Mouse (Mus musculus): ENCODE data around the gene Myh10. TPM values are rescaled to one million over a fixed set of nuclear protein-coding genes. Genes with fewer than 3 reads are reported as not detected.
"Not testable (repeated sequence)": the region's sequence is repeated elsewhere in the genome, so short reads cannot be mapped to it uniquely, and the experiment has no call there.

Gene Myh10
- total and polyA plus RNA-seq, 3 experiments: 0.38 to 2.7 (median 0.62) TPM

- dilution Hi-C loops (cut with MboI; ENCODE audit: extremely low pct_ligation_motif_present, extremely low pct_unique_long_range_greater_than_20kb, low sequenced_read_pairs): no loop called here
- H3K79me2 ChIP-seq (replicated peaks; ENCODE audit: control insufficient read depth, extremely low read depth, insufficient read depth, poor library complexity, severe bottlenecking): no peaks in the 10 kb centered on the region
Measured at GRCm38 (mm10) chr11:68728693-68729092, 37.3 kb downstream of the Myh10 start.

GRCm38 (mm10) chr11:68730792-68731191 lies 39.4 kb downstream of the Myh10 start:
- Histone ChIP-seq H3K79me2 (replicated peaks; ENCODE audit: control insufficient read depth, extremely low read depth, insufficient read depth, poor library complexity, severe bottlenecking) (no peaks in the 10 kb centered on the region), H3K36me3 (replicated peaks in 1 of 2; ENCODE audit: control insufficient read depth in 1 of 2, insufficient read depth in 1 of 2, low read length in 1 of 2) (no peaks in the 10 kb centered on the region), H3K27ac (ENCODE audit: insufficient read depth, low read depth) (no peak overlapping the region), H3K9me3 (replicated peaks; ENCODE audit: low read length) (peaks cover 2% of the 10 kb centered on the region), H3K4me2 (ENCODE audit: insufficient read depth, low read depth, poor library complexity, severe bottlenecking) (no peak overlapping the region), H3K4me3 (replicated peaks in 1 of 3; ENCODE audit: low read depth in 2 of 3, low read length in 2 of 3, poor library complexity in 1 of 3) (no peak overlapping the region), H3K27me3 (replicated peaks) (no peaks in the 10 kb centered on the region), H3K4me1 (ENCODE audit: control insufficient read depth in 1 of 2, insufficient read depth in 2 of 2) (peaks cover 0 to 19% of the 10 kb centered on the region in 2 experiments; a peak in 2 of 4 replicates), H3K9ac (ENCODE audit: insufficient read depth, low read depth) (no peak overlapping the region)
- in situ Hi-C loops (cut with MboI; ENCODE audit: low pct_ligation_motif_present, low pct_unique_long_range_greater_than_20kb, low sequenced_read_pairs): no loop called here
- no peak for TF ChIP-seq PAX5 (IDR thresholded peaks at IDR 0.05; ENCODE audit: low read length)
- DNase-seq (ENCODE audit: extremely low read depth): no peak
- dilution Hi-C loops (cut with MboI; ENCODE audit: extremely low pct_ligation_motif_present, extremely low pct_unique_long_range_greater_than_20kb, low sequenced_read_pairs): no loop called here

More at GRCm38 (mm10) chr11:68728693-68729092, 37.3 kb downstream of the Myh10 start:
- in situ Hi-C loops (cut with MboI; ENCODE audit: low pct_ligation_motif_present, low pct_unique_long_range_greater_than_20kb, low sequenced_read_pairs): no loop called here
- Histone ChIP-seq H3K36me3 (replicated peaks in 1 of 2; ENCODE audit: control insufficient read depth in 1 of 2, insufficient read depth in 1 of 2, low read length in 1 of 2) (no peaks in the 10 kb centered on the region), H3K9me3 (replicated peaks; ENCODE audit: low read length) (peaks cover 2% of the 10 kb centered on the region), H3K27me3 (replicated peaks) (no peaks in the 10 kb centered on the region), H3K4me3 (replicated peaks in 1 of 3; ENCODE audit: low read depth in 2 of 3, low read length in 2 of 3, poor library complexity in 1 of 3) (no peak overlapping the region), H3K27ac (ENCODE audit: insufficient read depth, low read depth) (no peak overlapping the region), H3K9ac (ENCODE audit: insufficient read depth, low read depth) (no peak overlapping the region), H3K4me1 (ENCODE audit: control insufficient read depth in 1 of 2, insufficient read depth in 2 of 2) (peaks cover 0 to 19% of the 10 kb centered on the region in 2 experiments; a peak in 2 of 4 replicates), H3K4me2 (ENCODE audit: insufficient read depth, low read depth, poor library complexity, severe bottlenecking) (no peak overlapping the region)
- no peak for DNase-seq (ENCODE audit: extremely low read depth)
- peak in 1 of 2 experiments; percentile 25; a peak in 2 of 4 replicates for TF ChIP-seq CTCF (conservative IDR thresholded peaks at IDR 0.05 in 1 of 2, IDR thresholded peaks at IDR 0.05 in 1 of 2; ENCODE audit: low read depth in 2 of 2, low read length in 2 of 2)
- no peak for TF ChIP-seq CHD2 (IDR thresholded peaks at IDR 0.05; ENCODE audit: low read length)

- in situ Hi-C loops (cut with MboI; ENCODE audit: low pct_ligation_motif_present, low pct_unique_long_range_greater_than_20kb, low sequenced_read_pairs): no loop called here
- Histone ChIP-seq H3K4me3 (replicated peaks in 1 of 3; ENCODE audit: low read depth in 2 of 3, low read length in 2 of 3, poor library complexity in 1 of 3) (no peak overlapping the region), H3K9ac (ENCODE audit: insufficient read depth, low read depth) (no peak overlapping the region), H3K27me3 (replicated peaks) (no peaks in the 10 kb centered on the region), H3K36me3 (replicated peaks in 1 of 2; ENCODE audit: control insufficient read depth in 1 of 2, insufficient read depth in 1 of 2, low read length in 1 of 2) (no peaks in the 10 kb centered on the region), H3K4me2 (ENCODE audit: insufficient read depth, low read depth, poor library complexity, severe bottlenecking) (no peak overlapping the region), H3K4me1 (ENCODE audit: control insufficient read depth in 1 of 2, insufficient read depth in 2 of 2) (peaks cover 0 to 8% of the 10 kb centered on the region in 2 experiments; a peak in 1 of 4 replicates), H3K27ac (ENCODE audit: insufficient read depth, low read depth) (no peak overlapping the region), H3K79me2 (replicated peaks; ENCODE audit: control insufficient read depth, extremely low read depth, insufficient read depth, poor library complexity, severe bottlenecking) (no peaks in the 10 kb centered on the region), H3K9me3 (replicated peaks; ENCODE audit: low read length) (peaks cover 2% of the 10 kb centered on the region)
- TF ChIP-seq RAD21 (IDR thresholded peaks at IDR 0.05; ENCODE audit: low read depth, low read length) (no peak), SMC3 (IDR thresholded peaks at IDR 0.05; ENCODE audit: low read depth, low read length) (no peak), BHLHE40 (IDR thresholded peaks at IDR 0.05; ENCODE audit: low read depth, low read length) (no peak), NELFE (IDR thresholded peaks at IDR 0.05; ENCODE audit: low read depth, low read length) (no peak), CHD1 (IDR thresholded peaks at IDR 0.05; ENCODE audit: low read depth, low read length) (no peak), NRF1 (IDR thresholded peaks at IDR 0.05; ENCODE audit: low read depth, low read length) (no peak), JUN (IDR thresholded peaks at IDR 0.05; ENCODE audit: insufficient read depth, low read depth, low read length) (no peak), PAX5 (IDR thresholded peaks at IDR 0.05; ENCODE audit: low read length) (no peak), HCFC1 (IDR thresholded peaks at IDR 0.05; ENCODE audit: low read depth, low read length) (no peak), E2F4 (IDR thresholded peaks at IDR 0.05; ENCODE audit: insufficient replicate concordance, low read depth, low read length) (no peak), GABPA (IDR thresholded peaks at IDR 0.05; ENCODE audit: insufficient replicate concordance, low read depth, low read length) (no peak), JUND (conservative IDR thresholded peaks at IDR 0.05; ENCODE audit: low read depth, low read length) (no peak), IRF4 (IDR thresholded peaks at IDR 0.05; ENCODE audit: low read depth, low read length) (no peak), ZNF384 (IDR thresholded peaks at IDR 0.05; ENCODE audit: low read depth, low read length) (no peak), POLR2AphosphoS2 (IDR thresholded peaks at IDR 0.05; ENCODE audit: low read depth, low read length) (no peak), EP300 (IDR thresholded peaks at IDR 0.05; ENCODE audit: low read length) (no peak), TCF12 (IDR thresholded peaks at IDR 0.05; ENCODE audit: low read depth, low read length) (no peak)
- dilution Hi-C loops (cut with MboI; ENCODE audit: extremely low pct_ligation_motif_present, extremely low pct_unique_long_range_greater_than_20kb, low sequenced_read_pairs): no loop called here
- no peak for DNase-seq (ENCODE audit: extremely low read depth)
Measured at GRCm38 (mm10) chr11:68732066-68732465, 40.7 kb downstream of the Myh10 start.

GRCm38 (mm10) chr11:68733401-68733800 lies 42.0 kb downstream of the Myh10 start:
- DNase-seq (ENCODE audit: extremely low read depth); H3K27ac ChIP-seq (ENCODE audit: insufficient read depth, low read depth); H3K79me2 ChIP-seq (replicated peaks; ENCODE audit: control insufficient read depth, extremely low read depth, insufficient read depth, poor library complexity, severe bottlenecking); H3K4me3 ChIP-seq (replicated peaks in 1 of 3; ENCODE audit: low read depth in 2 of 3, low read length in 2 of 3, poor library complexity in 1 of 3); H3K4me1 ChIP-seq (ENCODE audit: control insufficient read depth in 1 of 2, insufficient read depth in 2 of 2); H3K9ac ChIP-seq (ENCODE audit: insufficient read depth, low read depth); H3K27me3 ChIP-seq (replicated peaks); H3K36me3 ChIP-seq (replicated peaks in 1 of 2; ENCODE audit: control insufficient read depth in 1 of 2, insufficient read depth in 1 of 2, low read length in 1 of 2); H3K4me2 ChIP-seq (ENCODE audit: insufficient read depth, low read depth, poor library complexity, severe bottlenecking); dilution Hi-C loops (cut with MboI; ENCODE audit: extremely low pct_ligation_motif_present, extremely low pct_unique_long_range_greater_than_20kb, low sequenced_read_pairs); in situ Hi-C loops (cut with MboI; ENCODE audit: low pct_ligation_motif_present, low pct_unique_long_range_greater_than_20kb, low sequenced_read_pairs); H3K9me3 ChIP-seq (replicated peaks; ENCODE audit: low read length): not testable (repeated sequence)
